ENCODE assay signal across 9 mouse cellular contexts in the genomic region with DNA sequence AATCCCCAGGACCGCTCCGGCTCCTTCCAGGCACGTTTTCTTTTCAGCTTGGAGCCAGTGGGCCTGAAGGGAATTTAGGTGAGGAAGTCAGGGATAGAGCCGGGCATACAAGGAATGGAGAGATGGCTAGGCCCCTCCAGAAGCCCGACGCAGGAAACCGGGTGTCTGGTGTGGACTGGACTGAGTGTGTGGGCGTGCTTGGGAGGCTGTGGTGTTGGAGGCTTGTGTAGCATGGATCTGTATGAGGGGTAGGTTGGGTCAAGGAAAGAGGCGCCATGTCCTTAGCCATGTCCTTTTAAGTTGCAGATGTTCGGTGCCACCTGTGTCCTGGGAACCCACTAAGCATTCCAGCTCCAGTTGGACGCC. TPM values are rescaled to one million over a fixed set of nuclear protein-coding genes. Genes with fewer than 3 reads are reported as not detected.
DNase-seq lines count a peak whose midpoint lies in the region; ATAC-seq and TF ChIP-seq lines count a peak whose summit lies in the region.
"Had no signal": no experiment of that assay in that cellular context is flagged by ENCODE, and none has a peak within 500 bp of the region (broad histone marks: within the 10 kb centered on the region; RNA-seq: fewer than 3 reads in every experiment).

No protein-coding gene starts in this region.

- intact Hi-C loops in gastrocnemius, adult 2 months (cut with DNase I), result no loop called here
- intact Hi-C loops in gastrocnemius, postnatal 36 days (cut with DNase I), result no loop called here

- peak overlapping the region; percentile 63 for H3K9ac ChIP-seq in intestine, embryonic 14.5 days (ENCODE audit: low read length)
- peak overlapping the region; percentile 71 for H3K9ac ChIP-seq in neural tube, embryonic 12.5 days

- peaks cover 18% of the 10 kb centered on the region for H3K4me1 ChIP-seq in intestine, embryonic 14.5 days (replicated peaks; ENCODE audit: control insufficient read depth, insufficient read depth, low read length)
- peaks cover 9% of the 10 kb centered on the region for H3K4me1 ChIP-seq in neural tube, embryonic 12.5 days

- H3K27ac ChIP-seq in gastrocnemius, adult 2 months, result peak overlapping the region; percentile 69; the same call in 1 of the 2 replicates
- H3K27ac ChIP-seq in intestine, embryonic 14.5 days (ENCODE audit: low read depth), result no peak overlapping the region
- H3K27ac ChIP-seq in neural tube, embryonic 12.5 days, result no peak overlapping the region

- TF ChIP-seq CTCF in gastrocnemius, adult 2 months (IDR thresholded peaks at IDR 0.05), result no peak

- H3K27me3 ChIP-seq in intestine, embryonic 14.5 days (replicated peaks; ENCODE audit: control insufficient read depth, insufficient read depth, low read length), result no peaks in the 10 kb centered on the region
- H3K27me3 ChIP-seq in neural tube, embryonic 12.5 days (replicated peaks), result peaks cover 8% of the 10 kb centered on the region; the same call in 1 of the 2 replicates

- 0 out of 2 replicates have a peak, but pooled peaks cover 4% of the 10 kb centered on the region for H3K36me3 ChIP-seq in intestine, embryonic 14.5 days (ENCODE audit: control insufficient read depth, insufficient read depth, low read length)
- no peaks in the 10 kb centered on the region for H3K36me3 ChIP-seq in neural tube, embryonic 12.5 days
- H3K36me3 ChIP-seq: G1E had no signal

- peak; percentile 38; the same call in 1 of the 2 replicates for ATAC-seq in intestine, embryonic 14.5 days (replicated peaks; ENCODE audit: low FRiP score, low TSS enrichment, low read depth)
- ATAC-seq in neural tube, embryonic 12.5 days (ENCODE audit: low FRiP score, low read depth), result peak; percentile 52; the same call in 1 of the 2 replicates

- H3K4me2 ChIP-seq in intestine, embryonic 14.5 days (ENCODE audit: low read length), result peak overlapping the region; percentile 76
- peak overlapping the region; percentile 95 for H3K4me2 ChIP-seq in neural tube, embryonic 12.5 days (replicated peaks)

- H3K4me3 ChIP-seq in gastrocnemius, adult 2 months, result peak overlapping the region; percentile 83
- peak overlapping the region; percentile 60 for H3K4me3 ChIP-seq in intestine, embryonic 14.5 days (ENCODE audit: low read depth, low read length)
- H3K4me3 ChIP-seq in neural tube, embryonic 12.5 days, result peak overlapping the region; percentile 63

- H3K9me3 ChIP-seq in intestine, embryonic 14.5 days (ENCODE audit: control insufficient read depth, low read length), result peaks cover 6% of the 10 kb centered on the region; the same call in 1 of the 2 replicates
- H3K9me3 ChIP-seq in neural tube, embryonic 12.5 days, result no peaks in the 10 kb centered on the region

- DNase-seq in gastrocnemius, adult 2 months, result peak; percentile 16
- DNase-seq in gastrocnemius, postnatal 36 days, result no peak
- peak; percentile 35 to 39 for DNase-seq in right cerebral cortex, adult 2 months (ENCODE audit: low spot score in 2 of 2)
- no peak for DNase-seq in right cerebral cortex, adult 18-20 months
- DNase-seq in intestine, embryonic 14.5 days (ENCODE audit: low spot score), result no peak
- DNase-seq in adrenal gland, adult (ENCODE audit: inconsistent age in 2 of 2, low spot score in 1 of 2), result no peak
- DNase-seq in gastrocnemius, postnatal 4 days (ENCODE audit: low spot score in 2 of 2), result no peak

- 19% methylated on average over 11 of the region's 11 CpGs for WGBS in intestine, embryonic 14.5 days
- 31% methylated on average over 11 of the region's 11 CpGs for WGBS in neural tube, embryonic 12.5 days

RNA-seq across cellular contexts. Expression of a gene that starts 0.9 kb away (rescaled TPM):
- total RNA-seq in gastrocnemius, adult 2 months (2021), result 1 to 10 TPM; 1.0 to 2.0 TPM
- 1 to 10 TPM; 1.4 to 2.1 TPM for total RNA-seq in gastrocnemius, postnatal 36 days (2021)
- 7.1 and 8.5 TPM in 2 replicates for polyA plus RNA-seq in intestine, embryonic 14.5 days (2014; fragmentation: Nextera tagmentation; extraction: Ambion mirVana)
- 7.4 and 8.3 TPM in 2 replicates for polyA plus RNA-seq in neural tube, embryonic 12.5 days (2016; fragmentation: Nextera tagmentation; extraction: Ambion mirVana)
- 1 to 10 TPM; 9.4 to 10.0 TPM for total RNA-seq in gastrocnemius, postnatal 4 days (2021)
- polyA plus RNA-seq: G1E had no signal

RNA-seq across cellular contexts. Expression of a gene that starts 51.4 kb away (rescaled TPM):
- total RNA-seq in gastrocnemius, adult 2 months (2021), result 10 to 100 TPM; 30.9 to 38.3 TPM
- 10 to 100 TPM; 30.0 TPM for total RNA-seq in gastrocnemius, postnatal 36 days (2021)
- 7.9 and 9.7 TPM in 2 replicates for polyA plus RNA-seq in intestine, embryonic 14.5 days (2014; fragmentation: Nextera tagmentation; extraction: Ambion mirVana)
- polyA plus RNA-seq in neural tube, embryonic 12.5 days (2016; fragmentation: Nextera tagmentation; extraction: Ambion mirVana), result 12.7 and 13.4 TPM in 2 replicates
- total RNA-seq in gastrocnemius, postnatal 4 days (2021), result 1 to 10 TPM; 7.0 to 8.9 TPM

Comparison
In these comparisons a context has a peak if more than half of its experiments do, and no peak if none do; other contexts are left out.
1. DNase-seq: peak in gastrocnemius, adult 2 months (single experiment) and right cerebral cortex, adult 2 months (2 of 2); none in gastrocnemius, postnatal 36 days (0 of 2), right cerebral cortex, adult 18-20 months (single experiment), intestine, embryonic 14.5 days (single experiment), adrenal gland, adult (0 of 2) and gastrocnemius, postnatal 4 days (0 of 2).
2. Peak in every context shown above with its lines, with median percentiles within 50 percentile points of each other: H3K4me3 ChIP-seq.